Mouse (Mus musculus) mouse embryonic stem cell (cell line): Measurements from ENCODE around the gene Msl2.

ENCODE experiments used
- in situ Hi-C, 2 experiments: fragments of 300-500 bp; cut with MboI; formaldehyde crosslinking; loops; 1 replicate in 1 of 2; 3 replicates in 1 of 2; pipeline ENCODE4 v1.14.3; 2019 to 2020; ENCODE audit warnings: low sequenced_read_pairs in 2 of 2, low pct_unique_long_range_greater_than_20kb in 1 of 2, mixed read lengths in 1 of 2; ENCODE audit not compliant: unreplicated experiment in 1 of 2

Msl2 gene

DNA sequence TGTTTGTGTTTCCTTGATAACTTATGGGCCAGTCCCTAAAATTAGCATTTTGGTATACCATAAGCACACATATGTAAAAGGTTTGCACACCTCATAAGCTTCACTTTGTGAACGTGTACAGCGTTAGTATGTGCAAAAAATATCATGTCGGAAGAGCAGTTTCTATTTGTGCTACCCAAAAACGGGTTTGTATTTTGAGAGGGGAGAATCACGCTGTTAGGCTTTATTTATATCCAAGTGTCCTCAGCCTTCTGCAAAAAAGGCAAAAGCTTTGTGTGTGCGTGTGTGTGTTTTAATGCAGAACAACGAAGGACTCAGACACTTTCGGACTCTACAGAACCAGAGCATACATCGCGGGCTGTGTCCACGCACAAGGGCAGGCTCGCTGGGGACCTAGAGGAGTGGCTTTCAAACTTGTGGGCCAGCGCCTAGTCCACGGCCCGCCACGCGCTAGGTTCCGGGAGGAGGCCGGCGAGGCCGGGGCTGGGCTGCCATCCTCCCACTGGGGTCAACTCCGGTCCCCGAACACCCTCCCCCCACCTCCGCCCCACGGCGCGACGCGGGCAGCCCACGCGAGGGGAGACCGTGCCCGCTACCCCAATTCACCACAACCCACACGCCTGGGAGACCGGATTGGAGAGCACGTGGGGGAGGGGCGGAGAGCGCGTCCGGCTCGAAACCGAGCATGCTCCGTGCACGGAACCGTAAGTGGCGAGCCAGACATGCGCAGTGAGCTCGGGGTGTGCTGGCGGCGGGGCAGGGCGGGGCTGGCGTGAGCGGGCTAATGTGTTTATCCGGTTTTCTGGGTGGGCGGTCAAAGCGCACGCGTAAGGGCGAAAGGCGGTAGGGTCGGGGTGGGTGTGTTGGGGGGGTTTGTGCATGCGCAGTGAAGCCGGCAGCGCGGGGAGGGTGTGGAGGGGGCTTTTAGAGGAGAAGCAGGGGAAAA, 587 bp upstream of the Msl2 start:
- in situ Hi-C loops, result no loop called here

DNA sequence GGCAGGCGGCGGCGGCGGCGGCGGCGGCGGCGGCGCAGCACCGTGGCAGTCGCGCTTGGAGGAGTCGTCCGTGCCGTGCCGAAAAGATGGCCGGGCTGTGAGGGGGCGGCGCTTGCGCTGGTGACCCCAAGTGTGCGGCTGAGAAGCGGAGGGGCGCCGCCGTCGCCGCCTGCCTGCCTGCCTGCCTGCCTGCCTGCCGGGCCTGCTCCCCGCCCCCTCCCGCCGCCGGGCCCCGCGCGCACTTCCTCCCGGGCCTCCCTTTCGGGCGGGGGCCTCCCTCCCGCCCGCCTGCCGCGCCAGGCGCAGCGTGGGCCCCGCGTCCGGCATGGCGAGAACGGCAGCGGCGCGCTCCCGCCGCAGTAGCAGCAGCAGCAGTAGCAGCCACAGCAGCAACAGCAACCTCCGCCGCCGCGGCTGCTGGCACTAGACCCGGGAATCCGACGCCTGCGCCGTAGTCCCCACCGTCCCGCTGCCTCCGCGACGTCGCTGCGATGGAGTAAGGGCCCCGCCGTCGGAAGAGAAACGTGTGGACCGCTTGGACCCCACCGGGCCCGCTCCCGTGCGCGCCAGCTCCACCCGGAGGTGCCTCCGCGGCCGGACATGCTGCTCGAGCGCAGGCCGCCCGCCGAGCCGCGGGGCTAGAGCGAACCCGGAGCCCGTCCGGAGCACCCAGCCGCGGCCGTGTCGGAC, 576 bp downstream of the Msl2 start:
- in situ Hi-C loops, result no loop called here

- in situ Hi-C loops, result no loop called here
Observed at GRCm38 (mm10) chr9:101075091-101075581, 1.2 kb downstream of the Msl2 start.

- in situ Hi-C loops, result no loop called here
Observed at GRCm38 (mm10) chr9:101075694-101076093, 1.8 kb downstream of the Msl2 start.

DNA sequence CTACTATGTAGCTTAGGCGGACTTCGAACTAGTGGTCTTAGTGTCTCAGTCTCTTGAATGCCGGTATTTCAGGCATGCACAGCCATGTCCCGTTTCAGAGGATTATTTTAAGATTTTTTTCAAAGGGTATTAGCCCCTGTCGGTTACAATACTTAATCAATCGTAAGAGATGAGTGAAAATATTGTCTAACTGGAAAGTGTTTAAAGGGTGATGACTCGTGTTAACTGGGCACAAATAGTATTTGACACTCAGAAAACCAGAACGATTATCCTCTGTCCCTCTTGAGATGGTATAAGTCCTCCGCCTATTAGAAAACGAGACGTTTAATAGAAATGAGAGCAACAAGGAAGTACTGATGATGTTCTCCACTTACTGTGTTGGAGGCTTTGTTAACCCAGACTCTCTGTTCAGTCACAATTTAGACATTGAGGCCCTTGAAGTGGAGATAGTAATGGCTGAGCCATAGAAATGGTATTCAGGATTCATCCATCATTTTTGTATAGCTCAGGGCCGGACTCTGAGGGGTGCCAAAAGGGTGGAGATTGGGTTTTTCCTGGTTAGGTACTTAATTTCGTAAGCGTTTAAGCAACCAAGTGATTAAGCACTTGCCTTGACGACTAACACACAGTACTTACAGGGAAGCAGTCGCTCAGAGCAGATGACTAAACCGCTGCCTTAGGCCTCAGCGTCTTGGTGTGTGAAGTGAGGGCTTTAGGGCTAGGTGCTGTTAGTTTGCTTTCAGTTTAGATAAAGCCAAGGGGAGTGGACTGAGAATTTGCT, 2.4 kb downstream of the Msl2 start:
- in situ Hi-C loops, result no loop called here

DNA sequence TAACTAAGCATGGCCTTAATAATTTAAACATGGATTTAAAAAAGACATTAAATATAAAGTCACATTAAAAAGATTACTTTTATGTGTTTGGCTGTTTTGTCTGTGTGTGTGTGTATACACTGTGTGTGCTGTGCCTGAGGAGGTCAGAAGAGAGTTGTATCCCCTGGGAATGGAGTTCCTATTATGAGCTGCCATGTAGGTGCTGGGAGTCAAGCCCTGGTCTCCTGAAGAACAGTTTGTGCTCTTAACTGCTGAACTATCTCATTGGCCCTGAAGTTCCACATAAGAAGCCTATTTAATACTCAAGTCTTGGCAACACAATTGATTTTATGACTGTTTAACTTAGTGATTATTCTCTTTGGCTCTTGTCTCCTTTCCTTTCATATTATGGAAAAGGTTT, 3.6 kb downstream of the Msl2 start:
- in situ Hi-C loops, result no loop called here

- in situ Hi-C loops, result no loop called here
Observed at GRCm38 (mm10) chr9:101078579-101078978, 4.7 kb downstream of the Msl2 start.

GRCm38 (mm10) chr9:101080046-101080685, 6.3 kb downstream of the Msl2 start:
- in situ Hi-C loops, result no loop called here

DNA sequence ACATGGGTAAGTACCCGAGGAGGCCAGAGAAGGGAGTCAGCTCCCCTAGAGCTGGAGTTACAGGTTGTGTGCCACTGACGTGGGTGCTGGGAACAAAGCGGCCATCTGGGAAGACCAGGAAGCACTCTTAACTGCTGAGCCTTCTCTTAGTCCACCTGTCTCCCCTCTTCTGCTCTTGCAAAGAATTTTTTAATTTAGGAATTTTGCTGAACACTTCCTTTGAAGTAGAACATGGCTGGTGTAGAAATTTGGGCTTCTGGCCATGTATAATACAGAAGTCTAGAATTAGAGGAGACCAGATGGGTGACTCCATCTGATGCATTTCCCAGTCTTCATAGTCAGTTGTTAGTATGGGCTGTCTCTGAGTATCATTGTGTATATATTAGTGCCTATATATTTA, 9.8 kb downstream of the Msl2 start:
- in situ Hi-C loops, result no loop called here

DNA sequence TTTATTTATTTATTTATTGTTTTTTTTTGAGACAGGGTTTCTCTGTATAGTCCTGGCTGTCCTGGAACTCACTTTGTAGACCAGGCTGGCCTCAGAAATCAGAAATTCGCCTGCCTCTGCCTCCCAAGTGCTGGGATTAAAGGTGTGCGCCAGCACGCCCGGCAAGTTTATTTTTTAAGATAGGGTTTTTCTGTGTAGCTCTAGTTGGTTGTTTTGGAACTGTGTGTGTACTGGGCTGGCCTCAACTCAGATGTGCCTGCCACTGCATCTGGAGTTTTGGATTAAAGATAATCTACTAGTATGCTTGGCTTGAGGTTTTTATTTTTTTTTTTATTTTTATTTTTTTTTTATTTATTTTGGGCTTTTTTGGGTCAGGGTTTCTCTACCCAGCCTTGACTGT, 21.5 kb downstream of the Msl2 start:
- in situ Hi-C loops, result no loop called here

- in situ Hi-C loops, result no loop called here
Observed at GRCm38 (mm10) chr9:101096461-101096860, 22.6 kb downstream of the Msl2 start.

DNA sequence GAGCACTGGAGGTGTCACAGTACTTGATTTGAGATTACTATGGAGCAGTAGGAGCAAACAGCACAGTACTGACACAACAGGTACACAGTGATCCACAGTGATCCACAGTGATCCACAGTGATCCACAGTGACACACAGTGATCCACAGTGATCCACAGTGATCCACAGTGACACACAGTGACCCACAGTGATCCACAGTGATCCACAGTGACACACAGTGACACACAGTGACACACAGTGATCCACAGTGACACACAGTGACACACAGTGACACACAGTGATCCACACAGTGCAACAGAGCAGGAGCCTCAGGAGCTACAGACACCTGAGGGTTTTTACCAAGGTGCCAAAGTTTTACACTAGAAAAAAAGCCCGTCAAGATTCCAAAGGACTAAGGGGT, 23.6 kb downstream of the Msl2 start:
- in situ Hi-C loops, result no loop called here

- in situ Hi-C loops, result no loop called here
Observed at GRCm38 (mm10) chr9:101099445-101099844, 25.5 kb downstream of the Msl2 start.

DNA sequence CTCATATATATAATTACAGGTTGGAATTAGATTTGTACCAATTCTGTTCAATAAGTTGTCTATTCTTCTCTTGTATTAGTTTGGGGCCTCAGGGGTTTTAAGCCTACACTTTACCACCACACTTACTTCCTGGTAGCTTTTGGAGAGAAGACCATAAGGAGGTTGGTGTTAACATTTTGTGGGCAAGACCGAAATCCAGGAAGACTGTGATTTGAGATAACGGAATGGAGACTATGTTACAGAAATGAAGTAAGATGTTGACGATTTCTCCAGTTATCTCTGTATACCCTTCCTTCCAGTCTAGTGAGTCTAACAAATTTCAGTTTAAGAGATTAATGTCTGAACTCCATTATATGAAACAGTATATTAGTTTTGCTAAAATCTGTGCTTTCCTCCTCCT, 26.3 kb downstream of the Msl2 start:
- in situ Hi-C loops, result no loop called here

GRCm38 (mm10) chr9:101101547-101101946, 27.6 kb downstream of the Msl2 start:
- in situ Hi-C loops, result no loop called here

DNA sequence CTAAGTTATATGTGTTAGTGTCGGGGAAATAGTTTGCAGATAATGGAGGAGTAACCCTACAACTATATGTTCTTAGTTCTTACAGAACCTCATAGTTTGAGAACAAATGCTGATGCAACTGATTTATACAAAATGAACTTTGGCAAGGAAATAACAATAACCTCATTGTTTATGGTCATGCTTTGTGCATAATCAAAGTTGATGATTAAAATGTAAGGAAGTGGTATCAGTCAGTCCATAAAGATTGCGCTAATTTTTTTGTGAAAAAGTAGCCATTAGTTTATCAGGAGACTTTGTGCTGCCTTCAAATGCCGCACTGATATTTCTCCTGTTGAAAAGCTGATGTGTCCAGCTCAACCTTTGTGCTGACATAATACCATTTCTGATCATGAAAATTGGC, 28.4 kb downstream of the Msl2 start:
- in situ Hi-C loops, result no loop called here

DNA sequence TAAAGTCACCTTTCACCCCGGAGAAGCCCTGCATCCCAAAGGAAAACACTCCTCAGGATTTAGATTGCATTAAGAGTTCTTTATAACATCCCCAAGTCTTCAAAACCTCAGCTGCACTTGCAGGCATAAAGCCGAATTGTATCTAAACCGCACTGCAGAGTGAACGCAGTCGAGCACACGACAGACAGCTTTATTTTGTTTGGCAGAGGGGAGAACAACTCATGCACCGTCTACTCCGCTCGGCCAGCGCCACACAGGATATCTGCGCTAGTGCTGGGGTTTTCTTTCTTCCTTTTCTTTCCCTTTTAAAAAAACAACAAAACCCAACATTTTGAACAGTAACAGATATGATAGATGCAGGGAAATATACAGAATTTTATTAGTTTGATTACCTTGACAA, 31.0 kb downstream of the Msl2 start:
- in situ Hi-C loops, result no loop called here

GRCm38 (mm10) chr9:101105735-101106134, 31.8 kb downstream of the Msl2 start:
- in situ Hi-C loops, result no loop called here

DNA sequence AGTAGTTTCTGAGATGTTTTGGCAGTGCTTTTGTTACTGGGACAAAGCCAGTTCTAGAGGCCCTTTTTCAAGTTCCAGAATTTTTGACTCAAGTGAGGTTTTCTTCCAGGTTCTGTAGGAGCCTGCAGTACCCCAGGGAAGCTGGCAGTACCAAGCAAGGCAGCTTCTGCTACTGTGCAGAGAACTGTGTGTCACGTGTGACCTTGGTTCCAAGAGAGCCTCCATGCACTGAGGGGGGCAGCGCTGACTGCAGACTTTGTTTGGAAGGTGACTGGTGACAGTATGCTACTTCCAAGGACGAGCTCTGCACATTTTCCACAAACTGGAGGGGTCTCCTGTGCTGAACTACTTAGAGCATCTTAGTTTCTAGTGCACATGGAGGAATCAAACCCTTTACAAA, 33.5 kb downstream of the Msl2 start:
- in situ Hi-C loops, result no loop called here
